Mouse (Mus musculus) spleen, postnatal 14 days (tissue): ENCODE data around the gene Hsp90ab1.

Experiments used
- DNase-seq, 2 experiments: peaks; one replicate each; pipeline ENCODE4 v3.0.0; 2021 to 2022; ENCODE audit warnings: low spot score in 2 of 2

Gene Hsp90ab1

DNA sequence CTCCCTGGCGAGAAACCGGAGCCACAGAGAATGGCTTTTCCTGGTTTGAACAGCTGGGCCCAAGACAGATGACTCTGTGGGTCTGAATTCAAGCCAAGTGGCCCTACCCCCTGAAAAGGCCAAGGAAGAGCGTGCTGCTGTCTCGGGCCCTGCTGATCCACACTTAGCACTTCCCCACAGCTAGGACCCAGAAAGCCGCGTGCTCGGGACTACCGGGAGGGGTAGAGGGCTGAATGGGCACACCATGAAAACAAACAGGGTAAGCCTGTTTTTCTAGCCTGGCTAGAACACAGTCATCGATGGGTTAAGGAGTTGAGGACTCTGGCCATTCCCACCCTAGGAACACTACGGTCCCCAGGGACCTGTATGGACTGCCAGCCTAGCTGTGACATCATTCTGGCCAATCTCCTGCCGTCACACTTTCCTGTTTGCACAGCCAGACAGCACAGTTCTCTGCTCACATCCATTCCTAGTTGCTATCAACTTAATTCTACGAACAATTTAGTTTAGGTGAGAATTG lies 7.9 kb upstream of the Hsp90ab1 start:
- no peak for DNase-seq

DNA sequence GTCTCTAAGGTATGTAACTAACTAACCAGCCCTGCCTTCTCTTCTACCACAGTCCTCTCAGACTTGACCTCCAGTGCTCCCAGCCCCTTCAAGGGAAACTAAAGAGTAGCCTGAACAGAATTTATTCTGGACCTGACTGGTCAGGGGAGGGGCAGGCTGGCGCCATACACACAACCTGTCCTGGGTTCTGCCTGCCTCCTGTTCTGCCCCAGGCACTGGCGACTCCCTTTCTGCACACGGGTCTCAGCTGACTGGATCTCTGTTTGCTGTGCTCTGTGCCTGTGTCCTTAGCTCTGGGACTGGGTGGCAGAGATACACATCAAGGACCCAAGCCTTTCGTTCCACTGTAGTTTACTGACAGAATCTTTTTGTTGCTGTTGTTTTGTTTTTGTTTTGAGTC lies 6.5 kb upstream of the Hsp90ab1 start:
- DNase-seq: no peak

DNA sequence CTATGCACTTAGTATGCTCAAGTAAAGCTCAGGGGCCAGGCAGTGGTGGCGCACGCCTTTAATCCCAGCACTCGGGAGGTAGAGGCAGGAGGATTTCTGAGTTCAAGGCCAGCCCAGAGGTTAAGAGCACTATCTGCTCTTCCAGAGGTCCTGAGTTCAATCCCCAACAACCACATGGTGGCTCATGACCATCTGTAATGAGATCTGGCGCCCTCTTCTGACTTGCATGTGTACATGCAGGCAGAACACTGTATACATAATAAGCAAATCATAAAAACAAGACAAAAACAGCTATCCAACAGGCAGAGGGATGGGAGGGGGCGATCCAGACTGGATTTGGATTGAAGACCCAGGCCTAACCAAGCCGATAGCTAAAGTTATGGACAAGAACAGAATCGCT lies 5.8 kb upstream of the Hsp90ab1 start:
- no peak for DNase-seq

DNA sequence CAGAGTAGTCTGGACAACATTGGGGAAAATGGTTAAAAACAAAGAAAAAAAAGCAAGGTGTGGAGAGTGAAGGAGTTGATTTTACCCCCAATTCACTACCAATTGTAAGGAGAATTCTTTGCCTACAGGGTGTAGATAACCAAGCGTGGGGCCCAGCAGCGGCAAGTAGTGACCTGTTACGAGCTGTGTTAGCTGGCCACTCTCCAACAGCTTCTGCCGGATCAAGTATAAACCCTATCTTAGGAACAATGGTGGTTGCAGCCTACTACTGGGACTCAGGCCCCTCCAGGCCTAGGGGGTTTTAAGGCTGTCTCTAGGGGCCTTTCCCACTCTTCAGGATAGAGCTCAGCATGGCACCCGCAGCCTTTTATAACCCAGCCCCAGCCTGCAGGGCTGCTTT lies 5.2 kb upstream of the Hsp90ab1 start:
- DNase-seq: no peak

DNA sequence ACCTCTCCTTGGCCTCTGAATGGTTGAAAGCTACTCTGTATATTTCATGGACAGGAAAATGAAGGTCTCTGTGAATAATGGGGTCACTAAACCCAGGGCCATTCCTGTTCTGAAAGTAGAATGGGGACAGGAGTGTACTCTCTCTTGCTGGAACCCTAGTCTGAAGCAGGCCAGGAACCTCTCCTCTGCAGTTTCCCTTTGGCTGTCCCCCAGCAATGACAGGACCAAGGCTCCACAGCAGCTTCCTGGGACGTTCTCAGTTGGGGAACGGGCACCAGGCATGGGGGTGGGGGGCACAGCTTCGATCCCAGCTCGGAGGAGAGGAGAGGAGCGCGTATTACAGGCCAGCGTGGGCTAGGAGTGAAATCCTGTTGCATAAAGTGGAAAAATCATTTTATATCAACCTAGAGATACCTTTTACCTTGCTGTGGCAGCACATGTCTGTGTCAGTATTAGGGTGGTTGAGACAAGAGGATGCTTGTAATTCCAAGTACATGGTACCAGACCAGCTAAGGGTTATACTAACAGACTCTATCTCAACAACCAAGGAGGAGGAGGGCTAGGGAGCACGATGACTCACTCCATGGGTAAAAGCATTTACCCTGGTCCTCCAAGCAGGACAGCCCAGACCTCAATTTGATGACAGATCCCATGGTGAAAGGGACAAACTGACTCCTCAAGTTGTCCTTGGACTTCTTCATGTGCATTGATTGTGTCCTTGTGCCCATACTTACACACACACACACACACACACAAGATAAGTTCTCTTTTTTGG lies 2.2 kb upstream of the Hsp90ab1 start:
- DNase-seq: no peak

DNA sequence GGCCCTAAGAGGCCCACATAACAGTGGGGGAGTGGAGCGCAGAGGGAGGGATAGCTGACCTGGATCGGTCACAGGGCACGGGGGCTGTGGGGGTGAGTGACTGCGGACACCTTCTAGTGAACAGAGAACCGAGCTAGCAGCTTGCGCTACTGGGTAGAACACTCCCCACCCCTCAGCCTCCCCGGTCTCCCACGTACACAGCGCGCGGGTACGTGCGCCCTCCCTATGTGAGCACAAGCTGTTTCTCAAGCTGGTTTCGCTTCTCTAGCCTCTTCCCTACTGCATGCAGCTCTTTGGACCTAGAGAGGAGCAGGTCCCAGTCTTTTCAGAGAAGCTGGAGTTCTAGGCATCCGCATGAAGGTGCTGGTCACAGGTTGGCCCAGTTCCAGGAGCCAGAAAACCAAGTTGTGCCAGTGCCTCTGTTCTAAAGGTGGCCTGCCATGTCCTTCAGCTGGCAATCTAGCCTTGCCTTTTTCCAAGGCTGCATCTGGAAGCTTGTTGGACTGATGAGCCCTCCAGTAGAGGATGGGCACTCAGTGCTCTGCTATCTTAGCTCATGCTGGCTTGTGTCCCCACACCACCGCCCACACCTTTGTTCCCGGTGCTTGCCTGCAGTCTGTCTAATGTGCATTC lies 1.2 kb upstream of the Hsp90ab1 start:
- peak; percentile 42 to 50 for DNase-seq

DNA sequence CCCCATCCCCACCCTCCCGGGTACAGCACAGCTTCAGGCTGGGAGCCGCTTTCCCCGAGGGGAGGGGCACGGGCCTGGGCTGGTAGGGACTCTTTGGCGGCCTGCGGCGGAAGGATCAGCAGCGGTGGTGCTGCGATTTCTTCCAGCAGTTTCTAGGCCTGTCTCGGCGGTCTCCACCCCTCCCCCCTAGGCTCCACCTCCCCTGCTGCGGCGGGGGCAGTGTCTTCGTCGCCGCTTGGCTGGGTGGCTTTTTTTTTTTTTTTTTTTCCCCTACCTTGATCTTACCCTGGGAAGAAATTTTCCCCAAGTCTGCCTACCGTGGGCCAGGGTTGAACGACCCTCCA lies 681 bp upstream of the Hsp90ab1 start:
- peak; percentile 88 for DNase-seq

DNA sequence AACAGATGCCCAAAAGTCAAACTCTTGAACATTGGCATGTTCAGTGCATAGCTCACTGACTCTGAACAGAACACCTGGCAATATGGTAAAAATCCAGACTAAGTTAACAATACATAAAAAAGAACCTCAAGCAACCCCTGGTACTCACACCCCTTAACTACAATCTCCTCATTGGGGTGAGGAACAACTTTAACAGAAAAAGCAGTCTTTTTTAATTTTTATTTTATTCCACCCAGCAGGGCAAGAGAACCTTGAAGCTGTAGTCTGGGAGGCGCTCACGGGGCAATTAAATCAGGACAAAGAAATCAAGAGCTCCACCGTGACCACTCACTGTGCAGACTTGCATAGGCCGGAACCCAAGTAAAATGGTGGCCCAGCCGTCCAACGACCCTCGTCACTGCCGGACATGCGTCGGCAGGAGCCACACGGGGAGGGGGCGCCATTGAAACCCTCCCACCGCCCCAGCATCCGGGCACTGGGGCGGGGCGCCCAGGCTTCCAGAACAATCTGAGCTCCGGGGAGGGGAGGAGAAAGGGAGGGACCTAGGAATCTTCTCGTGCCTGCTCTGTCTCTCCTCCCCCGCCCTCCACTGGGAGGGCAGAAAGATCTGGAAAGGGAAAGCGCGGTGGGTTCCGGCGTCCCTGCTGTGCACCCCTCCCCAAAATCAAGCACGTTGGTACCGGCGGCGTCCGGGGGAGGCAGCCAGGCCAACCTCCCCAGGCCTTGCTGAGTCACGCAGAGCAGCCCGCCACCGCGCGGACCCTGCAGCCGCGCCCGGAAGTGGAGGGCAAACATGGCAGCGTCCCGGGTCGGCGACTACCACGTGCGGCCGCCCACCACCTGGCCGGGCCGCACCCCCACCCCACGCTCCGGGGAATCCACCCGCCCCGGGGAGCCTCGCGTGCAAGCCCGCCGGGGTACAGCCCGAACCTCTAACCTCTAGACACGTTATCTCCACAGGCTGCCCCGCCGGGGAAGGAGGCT lies 676 bp downstream of the Hsp90ab1 start:
- peak; percentile 41 to 59 for DNase-seq

DNA sequence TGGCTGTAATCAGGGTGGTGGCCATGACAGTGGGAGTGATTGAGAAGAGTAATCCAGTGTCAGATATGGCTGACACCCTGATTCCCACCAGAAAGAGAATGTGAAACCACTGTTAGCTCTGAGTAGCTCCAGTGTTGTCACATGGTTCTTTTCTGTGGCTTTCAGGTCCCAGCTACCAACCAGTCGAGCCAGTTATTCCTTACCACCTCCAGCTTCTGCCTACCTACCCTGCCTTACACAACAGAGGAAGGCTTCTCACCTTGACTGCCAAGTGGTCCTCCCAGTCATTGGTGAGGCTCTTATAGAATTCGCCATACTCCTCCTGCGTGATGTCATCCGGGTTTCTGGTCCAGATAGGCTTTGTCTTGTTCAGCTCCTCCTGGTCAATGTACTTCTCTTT lies 3.1 kb downstream of the Hsp90ab1 start:
- DNase-seq: no peak

DNA sequence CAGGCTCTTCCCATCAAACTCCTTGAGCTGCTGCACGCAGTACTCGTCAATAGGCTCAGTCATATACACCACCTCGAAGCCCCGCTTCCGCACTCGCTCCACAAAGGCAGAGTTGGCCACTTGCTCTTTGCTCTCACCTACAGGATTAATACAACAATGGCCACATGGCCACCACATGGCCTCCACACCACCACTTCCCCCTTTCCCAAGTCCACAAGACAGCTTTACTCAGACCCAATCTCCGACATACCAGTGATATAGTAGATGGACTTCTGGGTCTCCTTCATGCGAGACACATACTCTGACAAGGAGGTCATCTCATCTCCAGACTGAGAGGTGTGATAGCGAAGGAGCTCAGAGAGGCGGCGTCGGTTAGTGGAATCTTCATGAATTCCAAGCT lies 4.1 kb downstream of the Hsp90ab1 start:
- no peak for DNase-seq

DNA sequence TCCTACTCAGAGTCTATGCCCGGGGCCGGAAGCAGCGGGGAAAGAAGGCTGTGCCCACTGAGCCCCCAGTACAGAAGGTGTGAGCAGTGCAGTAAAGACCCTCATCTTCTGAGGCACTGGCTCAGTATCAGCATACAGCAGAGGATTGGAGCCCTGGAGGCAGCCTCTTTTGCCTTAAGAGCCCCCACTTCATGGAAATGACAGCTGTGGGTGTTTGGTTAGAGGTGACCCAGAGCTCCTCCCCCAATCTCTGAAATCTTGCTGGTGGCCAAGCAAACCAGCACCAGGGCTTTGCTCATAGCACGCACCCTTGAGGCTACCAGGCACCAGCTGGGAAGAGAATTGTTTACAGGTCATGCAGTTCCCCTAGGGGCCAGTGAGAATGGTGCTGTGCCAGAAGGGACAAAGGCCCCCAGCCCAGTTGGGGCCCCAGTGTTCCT lies 5.9 kb downstream of the Hsp90ab1 start:
- no peak for DNase-seq

DNA sequence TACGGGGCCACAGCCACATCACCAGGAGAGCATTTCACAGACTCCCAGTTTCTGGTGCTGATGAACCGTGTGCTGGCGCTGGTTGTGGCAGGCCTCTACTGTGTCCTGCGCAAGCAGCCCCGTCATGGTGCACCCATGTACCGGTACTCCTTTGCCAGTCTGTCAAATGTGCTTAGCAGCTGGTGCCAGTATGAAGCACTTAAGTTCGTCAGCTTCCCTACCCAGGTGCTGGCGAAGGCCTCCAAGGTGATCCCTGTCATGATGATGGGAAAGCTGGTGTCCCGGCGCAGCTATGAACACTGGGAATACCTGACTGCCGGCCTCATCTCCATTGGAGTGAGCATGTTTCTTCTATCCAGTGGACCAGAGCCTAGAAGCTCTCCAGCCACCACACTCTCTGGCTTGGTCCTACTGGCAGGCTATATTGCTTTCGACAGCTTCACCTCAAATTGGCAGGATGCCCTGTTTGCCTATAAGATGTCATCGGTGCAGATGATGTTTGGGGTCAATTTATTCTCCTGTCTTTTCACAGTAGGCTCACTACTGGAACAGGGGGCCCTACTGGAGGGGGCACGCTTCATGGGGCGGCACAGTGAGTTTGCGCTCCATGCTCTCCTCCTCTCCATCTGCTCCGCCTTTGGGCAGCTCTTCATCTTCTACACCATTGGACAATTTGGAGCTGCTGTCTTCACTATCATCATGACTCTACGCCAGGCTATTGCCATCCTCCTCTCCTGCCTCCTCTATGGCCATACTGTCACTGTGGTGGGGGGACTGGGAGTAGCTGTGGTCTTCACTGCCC lies 6.5 kb downstream of the Hsp90ab1 start:
- DNase-seq: no peak

DNA sequence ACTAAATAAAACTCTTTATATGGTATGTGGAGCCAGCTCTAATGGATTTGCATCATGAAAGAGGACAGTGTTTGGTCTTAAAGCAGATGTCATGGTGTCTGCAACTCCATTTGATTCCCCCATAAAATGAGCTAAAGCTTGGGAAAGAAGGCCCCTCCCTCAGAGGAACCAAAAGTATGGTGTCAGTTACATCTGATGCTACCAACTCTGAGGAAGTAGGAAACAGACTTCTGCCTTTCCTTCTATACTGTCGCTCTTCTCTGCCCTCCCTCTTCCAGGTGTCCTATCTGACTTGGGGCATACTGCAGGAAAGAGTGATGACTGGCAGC lies 7.1 kb downstream of the Hsp90ab1 start:
- DNase-seq: no peak

DNA sequence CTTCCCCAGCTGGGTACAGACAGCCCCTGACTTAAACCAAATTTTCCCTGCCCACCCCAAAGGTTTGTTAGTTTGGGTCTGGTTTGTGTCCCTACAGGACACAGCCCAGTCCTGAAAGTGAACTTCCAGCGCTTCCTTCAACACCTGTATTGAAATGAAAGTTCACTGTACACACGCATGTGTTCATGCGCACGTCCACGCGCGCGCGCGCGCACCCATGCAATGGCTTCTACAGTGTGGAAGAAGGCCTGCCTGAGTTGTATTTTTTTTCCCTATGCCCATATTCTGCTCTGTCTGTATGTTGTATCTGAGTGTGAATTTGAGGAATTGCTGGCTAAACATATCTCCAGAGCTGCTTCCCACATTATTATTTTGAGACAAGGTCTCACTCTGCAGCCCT lies 8.0 kb downstream of the Hsp90ab1 start:
- no peak for DNase-seq

DNA sequence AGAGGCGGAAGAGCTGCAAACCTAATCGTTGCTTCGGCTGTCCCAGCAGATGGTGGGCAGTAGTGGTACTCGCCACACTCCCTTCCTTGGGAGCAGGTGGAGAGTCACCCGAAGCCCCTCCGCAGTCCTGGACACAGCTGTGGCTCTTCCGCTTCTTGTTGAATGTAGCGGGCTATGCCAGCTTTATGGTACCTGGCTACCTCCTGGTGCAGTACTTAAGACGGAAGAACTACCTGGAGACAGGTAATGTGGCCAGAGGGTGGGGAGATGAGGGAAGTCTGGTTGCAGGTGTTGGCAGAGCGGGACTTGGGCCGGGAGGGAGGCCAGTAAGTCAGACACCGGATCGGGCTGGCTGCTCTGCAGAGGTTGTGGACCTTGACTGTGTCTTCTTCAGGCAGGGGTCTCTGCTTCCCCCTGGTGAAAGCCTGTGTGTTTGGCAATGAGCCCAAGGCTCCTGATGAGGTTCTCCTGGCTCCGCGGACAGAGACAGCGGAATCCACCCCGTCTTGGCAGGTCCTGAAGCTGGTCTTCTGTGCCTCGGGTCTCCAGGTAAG lies 8.5 kb downstream of the Hsp90ab1 start:
- DNase-seq: no peak

DNA sequence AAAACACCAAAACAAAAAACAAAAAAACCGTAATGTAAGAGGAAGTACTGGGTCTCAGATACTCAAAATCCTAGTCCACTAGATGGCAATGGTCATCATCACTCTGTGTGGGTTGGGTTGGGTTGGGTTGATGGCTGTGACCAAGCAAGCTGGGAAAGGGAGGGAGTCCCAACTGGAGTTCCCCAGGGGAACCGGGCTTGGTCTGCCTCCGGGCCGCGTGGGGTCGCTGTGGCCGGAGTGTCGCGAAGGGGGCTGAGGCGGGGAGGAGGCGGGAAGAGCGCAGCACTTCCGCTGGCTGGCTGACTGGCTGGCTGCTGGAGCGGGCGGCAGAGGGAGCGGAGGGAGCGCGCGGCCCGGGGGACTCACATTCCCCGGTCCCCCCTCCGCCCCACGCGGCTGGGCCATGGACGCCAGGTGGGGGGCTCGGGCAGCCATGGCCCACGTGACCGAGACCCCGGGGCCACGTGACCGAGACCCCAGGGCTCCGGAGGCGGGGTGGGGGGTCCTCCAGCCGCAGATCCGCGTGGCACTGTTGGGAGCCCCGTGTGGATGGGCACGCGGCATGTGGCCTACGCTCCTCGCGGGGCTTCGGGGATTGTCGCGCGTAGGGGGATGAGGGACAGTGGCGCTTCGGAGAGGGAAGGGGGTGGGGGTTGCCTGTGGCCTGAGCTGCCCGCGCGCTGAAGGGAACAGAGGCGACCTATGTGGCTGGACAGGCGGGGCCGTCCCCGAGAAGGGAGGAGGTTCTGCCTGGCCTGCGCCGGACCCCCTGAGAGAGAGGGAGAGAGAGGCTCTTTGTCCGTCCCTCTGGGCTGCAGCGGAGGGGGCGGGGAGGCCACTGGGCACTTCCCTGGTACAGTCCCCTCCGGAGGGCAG lies 9.2 kb downstream of the Hsp90ab1 start, which contains the start of gene Slc35b2:
TSS of gene Slc35b2 (plus strand) at position 220 of the 876 bp plus-strand sequence.
- DNase-seq: peak; percentile 75 to 84

DNA sequence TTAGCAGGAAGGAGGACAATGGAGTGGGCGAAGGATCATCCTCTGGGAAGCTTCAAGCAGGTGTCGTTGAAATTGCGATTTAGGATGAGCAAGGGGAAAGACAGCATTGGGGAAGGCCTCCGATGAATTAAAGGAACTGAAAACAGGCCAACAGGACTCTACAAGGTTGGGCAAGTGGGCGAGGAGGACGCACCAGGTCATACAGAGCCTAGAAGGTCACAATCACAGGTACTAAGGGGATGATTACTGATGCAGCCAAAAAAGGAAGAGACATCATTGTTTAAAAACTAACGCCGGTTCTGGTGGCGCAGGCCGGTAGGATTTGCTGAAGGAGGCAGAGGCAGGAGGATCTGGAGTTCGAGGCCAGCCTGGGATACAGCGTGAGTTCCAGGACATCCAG lies 9.9 kb downstream of the Hsp90ab1 start:
- no peak for DNase-seq

DNA sequence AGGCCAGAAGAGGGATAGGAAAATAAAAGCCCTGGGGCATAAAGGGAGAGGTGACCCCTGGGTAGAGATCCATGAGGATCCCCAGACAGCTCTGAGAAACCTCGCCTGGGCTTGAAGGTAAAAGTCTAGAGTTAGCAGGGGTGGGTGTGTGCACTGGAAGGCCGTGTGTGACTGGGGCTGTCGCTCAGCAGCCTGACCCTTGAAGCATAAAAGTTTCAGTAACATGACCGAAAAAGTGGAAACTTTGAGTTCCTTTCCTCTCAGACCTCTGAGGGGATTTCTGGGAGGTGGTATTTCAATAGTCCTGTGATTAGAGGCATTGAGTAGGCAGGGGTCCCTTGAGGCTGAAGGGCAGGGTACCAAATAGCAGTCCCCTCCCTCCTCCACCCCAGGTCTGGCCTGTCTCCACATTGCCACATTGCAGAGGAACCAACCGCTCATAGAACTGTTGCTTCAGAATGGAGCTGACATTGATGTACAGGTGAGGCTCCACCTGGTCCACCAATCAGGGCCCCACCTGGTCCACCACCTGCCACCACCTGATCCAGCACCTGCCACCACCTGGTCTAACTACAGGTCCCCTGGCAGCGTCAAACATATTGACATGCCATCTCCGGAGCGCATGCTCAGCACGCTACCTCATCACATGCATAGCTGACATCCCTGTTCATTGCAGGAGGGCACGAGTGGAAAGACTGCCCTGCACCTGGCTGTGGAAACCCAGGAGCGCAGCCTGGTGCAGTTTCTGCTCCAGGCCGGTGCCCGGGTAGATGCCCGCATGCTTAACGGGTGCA lies 13.1 kb downstream of the Hsp90ab1 start:
- no peak for DNase-seq
